Mouse (Mus musculus) adrenal gland, postnatal 0 days (tissue): ENCODE measurements around the gene R3hdml. TPM values are rescaled to one million over a fixed set of nuclear protein-coding genes. Genes with fewer than 3 reads are reported as not detected.

Source experiments
- polyA plus RNA-seq: library from polyadenylated mRNA; unstranded; fragments of >200 nt; fragmentation: Nextera tagmentation; extraction: Ambion mirVana; gene quantifications from 2 replicates; pipeline ENCODE4 v1.2.1, GENCODE M21; 2015

Gene R3hdml
- polyA plus RNA-seq, result 0.16 and 0.25 TPM in 2 replicates

GRCm38 (mm10) chr2:163492018-163492417 lies at the start of gene R3hdml:
Gene R3hdml (plus strand): TSS chr2:163492318.

DNA sequence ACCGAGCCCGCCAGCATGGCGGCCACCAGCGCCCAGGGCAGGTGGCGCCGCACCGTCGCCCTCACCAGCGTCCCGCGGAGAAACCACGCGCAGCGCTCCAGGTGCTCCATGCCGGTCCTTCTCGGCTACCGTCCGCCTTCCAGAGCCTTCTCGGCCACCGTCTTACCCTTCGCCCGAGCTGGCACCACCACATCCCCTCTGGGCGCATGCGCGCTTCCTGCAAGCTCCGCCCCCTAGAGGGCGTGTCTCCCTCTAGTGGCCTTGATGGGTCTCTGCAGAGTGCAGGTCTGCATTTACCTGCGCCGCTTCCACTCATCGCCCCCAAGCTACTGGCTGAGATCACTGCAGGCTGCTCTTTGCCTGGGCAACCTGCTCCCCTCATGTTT lies 19.7 kb upstream of the R3hdml start, which contains the start of gene Fitm2:
Fitm2 (minus strand) TSS at position 164 of the 386 bp plus-strand sequence.

GRCm38 (mm10) chr2:163506300-163507004 lies 14.3 kb downstream of the R3hdml start, which contains the start of gene Hnf4a:
Gene Hnf4a (plus strand): TSS chr2:163506808.

Other genes with a start within 250 kb of the R3hdml start
- 1.9 and 2.5 TPM in 2 replicates for gene Jph2, start 94.3 kb upstream of the R3hdml start, polyA plus RNA-seq
- 60.5 and 68.4 TPM in 2 replicates for gene Oser1, start 67.6 kb upstream of the R3hdml start, polyA plus RNA-seq
- gene Gdap1l1, start 53.8 kb upstream of the R3hdml start, polyA plus RNA-seq, result 11.5 and 20.5 TPM in 2 replicates
- gene Fitm2, start 19.7 kb upstream of the R3hdml start, polyA plus RNA-seq, result 9.1 and 18.7 TPM in 2 replicates
- gene Hnf4a, start 14.5 kb downstream of the R3hdml start, polyA plus RNA-seq, result 0.75 and 1.8 TPM in 2 replicates
- 11.5 and 13.9 TPM in 2 replicates for gene Ttpal, start 110.0 kb downstream of the R3hdml start, polyA plus RNA-seq
- gene Serinc3, start 152.8 kb downstream of the R3hdml start, polyA plus RNA-seq, result 83.9 and 126 TPM in 2 replicates
- 146 and 150 TPM in 2 replicates for gene Pkig, start 166.1 kb downstream of the R3hdml start, polyA plus RNA-seq